Mouse (Mus musculus): ENCODE results near the gene Man1a.

DNA sequence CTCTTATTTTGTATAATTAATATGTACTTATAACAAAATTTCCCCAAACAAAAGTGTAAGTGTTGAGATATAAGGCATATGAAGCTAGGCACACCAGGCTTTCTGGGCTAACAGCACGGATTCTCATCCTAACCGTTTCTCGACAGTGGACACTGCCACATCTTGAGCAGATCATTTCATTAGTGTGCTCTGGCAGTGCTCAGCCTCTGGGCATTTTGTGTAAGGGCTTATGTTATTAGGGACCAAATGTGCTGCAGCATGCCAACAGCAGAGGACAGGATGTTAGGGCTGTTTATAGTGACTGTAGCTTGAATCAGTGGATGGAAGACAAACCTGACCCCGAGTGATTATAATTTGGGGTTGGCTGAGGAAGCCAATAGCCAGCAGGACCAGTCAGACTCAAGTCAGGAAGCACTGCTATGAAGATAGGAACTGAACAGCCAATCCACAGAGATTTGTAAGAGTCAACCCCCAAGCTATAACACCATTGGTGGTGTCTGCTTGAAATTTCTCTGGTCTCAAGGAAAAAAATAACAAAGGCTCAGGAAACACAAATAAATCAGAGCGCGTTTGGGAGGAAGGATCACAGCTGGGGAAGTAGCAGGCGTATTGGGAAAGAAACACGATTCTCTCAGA lies 161.3 kb downstream of the Man1a start:
- TF ChIP-seq USF1 (IDR thresholded peaks at IDR 0.05; ENCODE audit: low read depth) (no peak), MYOG (IDR thresholded peaks at IDR 0.05; ENCODE audit: control insufficient read depth in 1 of 3, insufficient read depth in 1 of 3, insufficient read length in 2 of 3, low read depth in 2 of 3) (no peak), POLR2A (IDR thresholded peaks at IDR 0.05; ENCODE audit: insufficient read length, low read depth) (no peak), E2F4 (IDR thresholded peaks at IDR 0.05; ENCODE audit: insufficient read depth) (no peak), SRF (IDR thresholded peaks at IDR 0.05; ENCODE audit: control insufficient read depth, insufficient read length, low read depth) (no peak)
